In the genomic region with DNA sequence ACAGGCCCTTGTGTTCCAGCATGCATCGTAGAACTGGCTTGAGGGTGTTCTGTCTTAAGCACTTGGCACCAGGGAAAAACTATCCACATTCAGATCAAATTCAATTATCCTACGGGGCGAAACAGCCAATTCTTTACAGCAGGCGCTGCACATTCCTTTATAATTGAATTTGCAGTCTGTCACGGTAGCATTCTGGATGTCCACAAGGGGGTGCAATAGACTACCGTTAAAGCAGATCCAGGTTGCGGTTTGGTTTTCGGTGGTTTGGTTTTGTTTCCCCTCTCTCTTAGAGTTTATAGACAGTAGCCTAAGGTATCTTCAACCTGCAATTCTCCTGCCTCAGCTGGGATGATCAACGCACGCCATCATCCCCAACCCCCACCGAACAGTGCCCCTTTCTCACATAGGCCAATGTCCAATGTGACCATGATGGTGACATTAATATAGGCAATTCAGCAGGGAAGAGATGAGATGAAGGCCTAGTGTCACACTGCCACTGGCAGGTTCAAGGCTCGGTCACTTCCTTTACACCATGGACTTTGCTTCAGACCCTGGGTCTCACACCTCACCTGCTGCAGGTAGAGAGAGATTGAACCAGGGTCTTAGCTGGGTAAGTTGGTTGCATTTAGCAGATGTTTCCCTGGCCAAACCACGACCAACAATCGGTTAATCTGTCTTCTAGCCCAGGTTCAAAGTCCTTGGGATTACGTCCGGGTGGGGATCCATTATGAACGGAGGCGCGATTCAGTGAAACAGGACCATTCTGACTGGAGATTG, we compare ENCODE assay signal across 9 mouse cellular contexts. TPM values are rescaled to one million over a fixed set of nuclear protein-coding genes. Genes with fewer than 3 reads are reported as not detected.
DNase-seq lines count a peak whose midpoint lies in the region; ATAC-seq lines count a peak whose summit lies in the region.
"Had no signal": no experiment of that assay in that cellular context is flagged by ENCODE, and none has a peak within 500 bp of the region (broad histone marks: within the 10 kb centered on the region; RNA-seq: fewer than 3 reads in every experiment).

No protein-coding gene starts in this region.

- H3K27ac ChIP-seq in midbrain, embryonic 10.5 days (replicated peaks): no peak overlapping the region
- no peak overlapping the region for H3K27ac ChIP-seq in midbrain, embryonic 16.5 days (ENCODE audit: low read length)
- no peak overlapping the region for H3K27ac ChIP-seq in embryonic facial prominence, embryonic 10.5 days (replicated peaks)
- H3K27ac ChIP-seq in liver, embryonic 11.5 days (ENCODE audit: low read depth, low read length): no peak overlapping the region

- peaks cover 17% of the 10 kb centered on the region for H3K27me3 ChIP-seq in midbrain, embryonic 10.5 days (ENCODE audit: low read depth, poor library complexity, severe bottlenecking)
- H3K27me3 ChIP-seq in midbrain, embryonic 16.5 days (ENCODE audit: control insufficient read depth, insufficient read depth, low read depth, low read length): peaks cover 2% of the 10 kb centered on the region; the same call in 1 of the 2 replicates
- peaks cover 22% of the 10 kb centered on the region for H3K27me3 ChIP-seq in embryonic facial prominence, embryonic 10.5 days (replicated peaks; ENCODE audit: low read depth, poor library complexity, severe bottlenecking)
- no peaks in the 10 kb centered on the region for H3K27me3 ChIP-seq in liver, embryonic 11.5 days (replicated peaks; ENCODE audit: control insufficient read depth, insufficient read depth, low read length)

- peaks cover 40% of the 10 kb centered on the region for H3K4me1 ChIP-seq in midbrain, embryonic 10.5 days
- peaks cover 4% of the 10 kb centered on the region; the same call in 1 of the 2 replicates for H3K4me1 ChIP-seq in midbrain, embryonic 16.5 days (ENCODE audit: control insufficient read depth, insufficient read depth, low read length)
- H3K4me1 ChIP-seq in embryonic facial prominence, embryonic 10.5 days: peaks cover 28% of the 10 kb centered on the region
- peaks cover 21% of the 10 kb centered on the region for H3K4me1 ChIP-seq in liver, embryonic 11.5 days (replicated peaks; ENCODE audit: control insufficient read depth, insufficient read depth, low read length)

- peak; percentile 50 for DNase-seq in midbrain, embryonic 10.5 days (ENCODE audit: low spot score)
- peak; percentile 75 for DNase-seq in T-cell, adult 2 months (ENCODE audit: low spot score)
- peak; percentile 68 for DNase-seq in embryonic facial prominence, embryonic 10.5 days (ENCODE audit: low spot score)
- peak; percentile 90 for DNase-seq in induced T-regulatory cell, adult 2 months (ENCODE audit: low read depth)
- peak; percentile 55 for DNase-seq in liver, embryonic 11.5 days (ENCODE audit: low spot score)
- DNase-seq in urinary bladder, postnatal 4 days (ENCODE audit: low spot score in 2 of 2): no peak

- no peaks in the 10 kb centered on the region for H3K9me3 ChIP-seq in midbrain, embryonic 10.5 days (replicated peaks)
- no peaks in the 10 kb centered on the region for H3K9me3 ChIP-seq in midbrain, embryonic 16.5 days (replicated peaks; ENCODE audit: control insufficient read depth, low read length, poor library complexity, severe bottlenecking)
- no peaks in the 10 kb centered on the region for H3K9me3 ChIP-seq in embryonic facial prominence, embryonic 10.5 days
- no peaks in the 10 kb centered on the region for H3K9me3 ChIP-seq in liver, embryonic 11.5 days (ENCODE audit: control insufficient read depth, low read length)

- H3K36me3 ChIP-seq in midbrain, embryonic 10.5 days: no peaks in the 10 kb centered on the region
- no peaks in the 10 kb centered on the region for H3K36me3 ChIP-seq in midbrain, embryonic 16.5 days (ENCODE audit: control insufficient read depth, insufficient read depth, low read length)
- H3K36me3 ChIP-seq in embryonic facial prominence, embryonic 10.5 days (replicated peaks): peaks cover 11% of the 10 kb centered on the region; the same call in 1 of the 2 replicates
- H3K36me3 ChIP-seq in liver, embryonic 11.5 days (ENCODE audit: control insufficient read depth, insufficient read depth, low read length): peaks cover 11% of the 10 kb centered on the region

- H3K4me2 ChIP-seq in midbrain, embryonic 16.5 days (ENCODE audit: low read length): no peak overlapping the region
- peak overlapping the region; percentile 30 for H3K4me2 ChIP-seq in liver, embryonic 11.5 days

- H3K9ac ChIP-seq in midbrain, embryonic 16.5 days (ENCODE audit: low read depth, low read length): no peak overlapping the region
- no peak overlapping the region for H3K9ac ChIP-seq in liver, embryonic 11.5 days (ENCODE audit: low read depth, low read length)

- H3K4me3 ChIP-seq in midbrain, embryonic 10.5 days: no peak overlapping the region
- H3K4me3 ChIP-seq in midbrain, embryonic 16.5 days (ENCODE audit: low read depth, low read length): no peak overlapping the region
- H3K4me3 ChIP-seq in embryonic facial prominence, embryonic 10.5 days: no peak overlapping the region
- H3K4me3 ChIP-seq in liver, embryonic 11.5 days (ENCODE audit: low read depth, low read length): no peak overlapping the region
- H3K4me3 ChIP-seq: erythroblast, embryonic 14.5 days had no signal

- WGBS in midbrain, embryonic 10.5 days: 52% methylated on average over 19 of the region's 19 CpGs
- WGBS in midbrain, embryonic 16.5 days: 39% methylated on average over 19 of the region's 19 CpGs
- WGBS in embryonic facial prominence, embryonic 10.5 days: 49% methylated on average over 19 of the region's 19 CpGs
- 49% methylated on average over 19 of the region's 19 CpGs for WGBS in liver, embryonic 11.5 days

- no peak for ATAC-seq in midbrain, embryonic 16.5 days
- ATAC-seq in liver, embryonic 11.5 days (replicated peaks; ENCODE audit: low FRiP score): no peak
- ATAC-seq in neutrophil, adult 5-6 weeks (ENCODE audit: extremely low read depth, insufficient number of reproducible peaks, low FRiP score, poor library complexity, severe bottlenecking): peak; percentile 55; the same call in 1 of the 2 replicates

RNA-seq across cellular contexts. Expression of a gene that starts 12.2 kb away (rescaled TPM):
- 31.7 and 36.1 TPM in 2 replicates for polyA plus RNA-seq in midbrain, embryonic 10.5 days (2016; fragmentation: Nextera tagmentation; extraction: Ambion mirVana)
- polyA plus RNA-seq in midbrain, embryonic 16.5 days (2015; fragmentation: Nextera tagmentation; extraction: Ambion mirVana): 32.6 and 33.9 TPM in 2 replicates
- 32.4 and 40.5 TPM in 2 replicates for polyA plus RNA-seq in embryonic facial prominence, embryonic 10.5 days (2016; fragmentation: Nextera tagmentation; extraction: Ambion mirVana)
- 237 and 244 TPM in 2 replicates for polyA plus RNA-seq in liver, embryonic 11.5 days (2014; fragmentation: Nextera tagmentation; extraction: Ambion mirVana)
- 78.8 and 92.3 TPM in 2 replicates for total RNA-seq in neutrophil, adult 5-6 weeks (2017)

RNA-seq across cellular contexts. Expression of a gene that starts 12.8 kb away (rescaled TPM):
- polyA plus RNA-seq in midbrain, embryonic 10.5 days (2016; fragmentation: Nextera tagmentation; extraction: Ambion mirVana): 1.6 and 2.7 TPM in 2 replicates
- 1.2 and 1.3 TPM in 2 replicates for polyA plus RNA-seq in midbrain, embryonic 16.5 days (2015; fragmentation: Nextera tagmentation; extraction: Ambion mirVana)
- polyA plus RNA-seq in embryonic facial prominence, embryonic 10.5 days (2016; fragmentation: Nextera tagmentation; extraction: Ambion mirVana): 1.6 and 1.7 TPM in 2 replicates
- 0.77 TPM in 1 of 2 replicates, not detected in the other for polyA plus RNA-seq in liver, embryonic 11.5 days (2014; fragmentation: Nextera tagmentation; extraction: Ambion mirVana)
- total RNA-seq in neutrophil, adult 5-6 weeks (2017): 27.7 and 29.8 TPM in 2 replicates

Comparison
In these comparisons a context has a peak if more than half of its experiments do, and no peak if none do; other contexts are left out.
1. DNase-seq: peak in midbrain, embryonic 10.5 days (single experiment), T-cell, adult 2 months (single experiment), embryonic facial prominence, embryonic 10.5 days (single experiment), induced T-regulatory cell, adult 2 months (single experiment) and liver, embryonic 11.5 days (single experiment); none in urinary bladder, postnatal 4 days (0 of 2).